Mouse (Mus musculus) embryonic facial prominence, embryonic 14.5 days (tissue): ENCODE measurements at regions not wholly inside any gene's neighbourhood (a gene's known extent, or its start where the extent isn't known, plus 50 kb on each side); places are given as distances from the start of the nearest gene placed in this dataset.

Source experiments
- ATAC-seq: fragments of 200-750 bp; cut with Nextera tagmentation; 2 replicates; pipeline ENCODE4 v1.8.0; 2017; ENCODE audit warnings: low read depth, moderate number of reproducible peaks, moderate TSS enrichment
- DNase-seq: peaks from one replicate; pipeline ENCODE4 v3.0.0-alpha.2; 2015; ENCODE audit warnings: low spot score
- H3K27ac ChIP-seq: fragments of 300-500 bp; sonication (generic); replicated peaks from 2 replicates; pipeline ENCODE4 v1.5.1; 2014; ENCODE audit warnings: low read depth, mild to moderate bottlenecking, low read length, moderate library complexity
- H3K27me3 ChIP-seq: fragments of 300-500 bp; sonication (generic); replicated peaks from 2 replicates; pipeline ENCODE4 v1.6.1; 2014; ENCODE audit warnings: low read length; ENCODE audit not compliant: control insufficient read depth, insufficient read depth
- H3K36me3 ChIP-seq: fragments of 300-500 bp; sonication (generic); 2 replicates; pipeline ENCODE4 v1.6.1; 2014; ENCODE audit warnings: low read length, mixed read lengths; ENCODE audit not compliant: control insufficient read depth, insufficient read depth
- H3K4me1 ChIP-seq: fragments of 300-500 bp; sonication (generic); 2 replicates; pipeline ENCODE4 v1.6.1; 2014; ENCODE audit warnings: antibody characterized with exemption, low read length; ENCODE audit not compliant: control insufficient read depth, insufficient read depth
- H3K4me2 ChIP-seq: fragments of 300-500 bp; sonication (generic); 2 replicates; pipeline ENCODE4 v1.6.1; 2014; ENCODE audit warnings: low read depth, mild to moderate bottlenecking, low read length, moderate library complexity, mixed read lengths
- H3K4me3 ChIP-seq: fragments of 300-500 bp; sonication (generic); 2 replicates; pipeline ENCODE4 v1.5.1; 2014; ENCODE audit warnings: low read depth, mild to moderate bottlenecking, low read length
- H3K9ac ChIP-seq: fragments of 300-500 bp; sonication (generic); 2 replicates; pipeline ENCODE4 v1.6.1; 2014; ENCODE audit warnings: low read depth, mild to moderate bottlenecking, low read length, moderate library complexity, mixed read lengths
- H3K9me3 ChIP-seq: fragments of 300-500 bp; sonication (generic); 2 replicates; pipeline ENCODE4 v1.6.1; 2016; ENCODE audit warnings: low read length; ENCODE audit not compliant: control insufficient read depth
- WGBS: fragments of 180-500 bp; shearing (Covaris S2); extraction: QIAGEN DNeasy Blood & Tissue Kit; methylation state at CpG from one replicate; pipeline ENCODE4 v1.1.7; 2014; 5-methylcytosine and 5-hydroxymethylcytosine counted together

DNA sequence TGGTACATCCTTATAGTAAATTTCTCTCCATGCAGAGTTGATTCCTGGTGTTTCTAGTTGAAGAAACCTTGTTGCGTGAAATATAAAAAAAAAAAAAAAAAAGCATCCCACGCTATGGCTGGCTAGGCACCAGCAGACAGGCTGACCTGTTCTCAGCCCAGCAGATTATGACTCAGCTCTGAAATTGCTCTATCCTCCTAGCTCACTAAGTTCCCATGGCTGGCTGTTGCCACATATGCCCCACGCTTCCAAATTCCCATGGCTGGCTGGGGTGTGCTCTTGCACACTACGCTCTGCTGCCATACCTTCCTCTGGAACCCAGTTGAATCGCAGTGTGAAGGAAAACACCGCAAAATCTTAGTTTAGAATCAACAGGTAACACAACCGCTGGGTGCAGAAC, 270.1 kb downstream of the Mid1ip1 start:
- Histone ChIP-seq H3K27me3 (no peaks in the 10 kb centered on the region; the same call in 1 of the 2 replicates), H3K9ac (no peak overlapping the region), H3K4me2 (no peak overlapping the region), H3K9me3 (no peaks in the 10 kb centered on the region), H3K36me3 (no peaks in the 10 kb centered on the region), H3K4me1 (no peaks in the 10 kb centered on the region), H3K4me3 (no peak overlapping the region), H3K27ac (no peak overlapping the region)
- ATAC-seq (no peak), DNase-seq (no peak)
- WGBS, result 90% methylated on average over 7 of the region's 7 CpGs

DNA sequence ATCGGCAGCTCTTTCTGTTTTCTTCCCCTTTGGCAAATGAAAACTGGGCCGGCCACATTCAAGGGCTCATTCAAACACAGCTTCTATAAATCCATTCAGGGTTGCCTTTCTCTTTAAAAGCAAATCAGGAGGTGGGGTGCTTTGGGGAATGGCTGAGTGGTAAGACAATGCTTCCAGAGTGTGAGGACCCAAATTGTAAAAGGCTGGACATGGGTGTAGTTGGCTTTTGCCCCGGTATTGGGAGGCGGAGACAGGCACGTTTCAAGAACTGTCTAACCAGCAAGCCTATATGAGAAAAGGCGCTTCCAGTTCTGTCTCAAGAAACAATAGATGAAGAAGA, 277.0 kb downstream of the Mid1ip1 start:
- Histone ChIP-seq H3K9ac (no peak overlapping the region), H3K27me3 (no peaks in the 10 kb centered on the region; the same call in 1 of the 2 replicates), H3K4me2 (peak overlapping the region; percentile 58), H3K4me3 (no peak overlapping the region), H3K4me1 (0 out of 2 replicates have a peak, but pooled peaks cover 5% of the 10 kb centered on the region), H3K36me3 (no peaks in the 10 kb centered on the region), H3K27ac (0 out of 2 replicates have a peak overlapping the region, but pooled peaks have one; percentile 0), H3K9me3 (no peaks in the 10 kb centered on the region)
- no peak for ATAC-seq
- WGBS, result 37% methylated on average over 6 of the region's 6 CpGs
- no peak for DNase-seq

DNA sequence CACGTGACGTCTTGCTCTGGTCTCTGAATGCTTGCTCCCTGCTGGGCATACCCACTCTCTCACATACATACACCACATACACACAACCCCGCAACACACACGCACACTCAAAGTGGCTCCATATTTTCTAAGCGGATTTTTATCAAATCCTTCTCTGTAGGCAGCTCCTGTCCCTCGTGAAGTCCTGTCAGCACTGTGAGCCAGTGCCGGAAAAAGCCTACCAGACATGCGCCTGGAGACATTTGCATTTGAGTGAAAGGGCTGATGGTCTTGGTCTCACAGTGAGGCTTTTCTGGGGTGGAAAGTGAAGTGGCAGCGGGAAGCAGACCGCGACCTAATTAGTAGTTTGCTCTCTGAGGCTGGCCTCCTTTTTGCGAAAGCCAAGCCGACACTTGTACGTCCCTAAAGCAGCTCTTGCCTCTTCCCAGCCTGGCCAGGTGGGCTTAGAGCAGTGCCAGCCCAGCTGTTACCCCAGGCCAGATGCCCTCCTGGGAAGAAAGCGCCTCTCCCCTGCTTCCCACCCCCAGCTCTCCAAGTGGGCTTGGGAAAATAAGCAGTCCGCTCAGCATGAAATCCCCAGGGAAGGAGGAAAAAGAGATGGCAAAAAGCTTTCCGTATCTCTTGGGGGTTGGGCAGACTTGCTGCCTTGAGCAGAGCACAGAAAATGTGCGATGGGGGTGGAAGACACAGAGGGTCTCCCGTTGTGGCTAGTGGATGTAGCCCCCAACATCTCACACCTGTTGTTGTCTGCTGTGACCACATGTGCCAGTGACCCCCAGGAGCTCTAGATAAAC, 277.6 kb downstream of the Mid1ip1 start:
- peak; percentile 87 for ATAC-seq
- Histone ChIP-seq H3K4me1 (0 out of 2 replicates have a peak, but pooled peaks cover 5% of the 10 kb centered on the region), H3K9me3 (no peaks in the 10 kb centered on the region), H3K27me3 (no peaks in the 10 kb centered on the region; the same call in 1 of the 2 replicates), H3K36me3 (no peaks in the 10 kb centered on the region), H3K4me3 (peak overlapping the region; percentile 14; the same call in 1 of the 2 replicates), H3K27ac (0 out of 2 replicates have a peak overlapping the region, but pooled peaks have one; percentile 0), H3K9ac (peak overlapping the region; percentile 1; the same call in 1 of the 2 replicates), H3K4me2 (peak overlapping the region; percentile 58)
- WGBS, result 23% methylated on average over 19 of the region's 19 CpGs
- DNase-seq, result peak; percentile 71

DNA sequence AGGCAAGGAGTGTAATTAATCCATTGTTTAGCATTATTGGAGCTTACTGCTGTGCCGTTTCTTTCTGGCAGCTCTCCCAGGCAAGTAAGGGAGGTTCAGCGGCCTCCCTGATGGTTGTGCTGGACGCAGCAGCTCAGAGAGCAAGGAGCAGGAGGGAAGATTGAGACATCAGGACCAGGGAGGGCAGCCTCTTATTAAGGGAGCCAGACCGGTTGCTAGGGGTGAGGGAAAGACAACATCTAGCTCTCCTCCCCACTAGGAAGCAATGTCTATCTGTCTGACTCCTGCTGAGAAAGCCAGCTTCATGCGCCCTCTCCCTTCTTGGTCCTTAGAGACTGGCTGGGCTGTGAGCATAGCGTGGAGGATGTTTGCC, 278.2 kb downstream of the Mid1ip1 start:
- Histone ChIP-seq H3K4me2 (peak overlapping the region; percentile 58), H3K36me3 (no peaks in the 10 kb centered on the region), H3K9me3 (no peaks in the 10 kb centered on the region), H3K27ac (no peak overlapping the region), H3K9ac (0 out of 2 replicates have a peak overlapping the region, but pooled peaks have one; percentile 1), H3K4me3 (peak overlapping the region; percentile 14; the same call in 1 of the 2 replicates), H3K4me1 (0 out of 2 replicates have a peak, but pooled peaks cover 5% of the 10 kb centered on the region), H3K27me3 (no peaks in the 10 kb centered on the region; the same call in 1 of the 2 replicates)
- DNase-seq, result peak; percentile 41
- peak; percentile 42; the same call in 1 of the 2 replicates for ATAC-seq
- WGBS, result 38% methylated on average over 6 of the region's 6 CpGs

DNA sequence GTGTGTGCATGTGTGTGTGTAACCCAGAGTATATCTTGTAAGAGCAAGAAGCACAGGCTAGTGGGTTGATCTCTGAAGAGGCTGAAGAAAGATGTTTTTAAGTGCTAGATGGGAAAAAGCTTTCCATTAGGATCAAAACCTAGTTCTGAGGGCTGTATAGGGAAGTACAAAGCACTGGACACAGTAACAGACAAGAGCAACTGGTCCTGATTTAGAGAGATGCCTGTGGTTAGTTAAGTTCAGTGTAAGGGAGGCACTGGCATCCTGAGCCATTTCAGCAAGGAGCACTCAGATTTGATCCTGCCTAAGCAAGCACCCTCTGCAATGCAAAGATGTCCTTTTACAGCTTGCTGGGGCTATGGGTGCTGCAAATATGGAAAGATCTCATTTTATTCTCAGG, 280.1 kb downstream of the Mid1ip1 start:
- Histone ChIP-seq H3K27me3 (no peaks in the 10 kb centered on the region; the same call in 1 of the 2 replicates), H3K4me1 (0 out of 2 replicates have a peak, but pooled peaks cover 5% of the 10 kb centered on the region), H3K9ac (no peak overlapping the region), H3K27ac (no peak overlapping the region), H3K9me3 (no peaks in the 10 kb centered on the region), H3K4me3 (no peak overlapping the region), H3K4me2 (no peak overlapping the region), H3K36me3 (no peaks in the 10 kb centered on the region)
- ATAC-seq (no peak), DNase-seq (no peak)

DNA sequence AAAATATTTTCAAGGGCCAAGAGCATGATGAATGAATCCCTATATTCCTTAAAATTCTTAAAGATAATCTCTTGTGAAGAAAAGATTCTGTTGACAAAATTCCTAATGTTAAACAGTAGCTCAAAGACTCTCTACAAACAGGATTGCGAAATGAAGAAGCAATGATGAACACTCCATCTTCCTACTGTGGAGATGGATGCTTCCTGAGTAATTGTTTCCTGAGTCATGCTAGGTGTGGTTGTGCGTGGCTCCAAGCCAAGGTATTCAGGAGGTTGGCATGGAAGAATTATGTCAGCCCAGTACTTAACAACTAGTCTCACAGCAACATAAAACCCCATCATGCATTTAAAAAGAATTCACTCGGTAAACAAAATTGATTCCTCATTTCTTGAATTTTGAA, 286.4 kb downstream of the Mid1ip1 start:
- H3K4me3 ChIP-seq, result no peak overlapping the region
- no peaks in the 10 kb centered on the region for H3K27me3 ChIP-seq
- H3K4me2 ChIP-seq, result no peak overlapping the region
- no peaks in the 10 kb centered on the region for H3K36me3 ChIP-seq
- H3K9ac ChIP-seq, result no peak overlapping the region
- no peaks in the 10 kb centered on the region for H3K4me1 ChIP-seq
- ATAC-seq, result no peak
- no peak overlapping the region for H3K27ac ChIP-seq
- no peaks in the 10 kb centered on the region for H3K9me3 ChIP-seq
- WGBS, result 72% methylated on average over 3 of the region's 3 CpGs
- no peak for DNase-seq

DNA sequence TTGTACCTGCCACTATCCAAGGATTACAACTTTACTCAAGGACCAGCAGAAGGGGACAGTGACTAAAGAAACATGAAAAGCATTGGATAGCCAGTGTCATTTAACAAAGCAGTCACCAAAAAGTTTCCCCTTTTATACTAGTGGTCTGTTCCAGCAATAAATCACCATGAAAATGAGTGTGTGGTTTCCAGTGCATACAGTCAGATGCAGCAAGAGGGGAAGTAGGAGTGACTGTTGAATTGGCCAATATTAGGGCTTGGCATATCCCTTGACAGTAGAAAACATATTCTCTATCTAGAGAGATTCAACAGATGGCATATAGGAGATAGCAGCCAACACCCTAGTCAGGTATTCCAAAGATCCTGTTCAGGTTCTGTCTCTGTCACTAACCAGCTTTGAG, 259.8 kb upstream of the H2al1a start:
- Histone ChIP-seq H3K4me3 (no peak overlapping the region), H3K27ac (no peak overlapping the region), H3K4me2 (no peak overlapping the region), H3K36me3 (no peaks in the 10 kb centered on the region), H3K27me3 (no peaks in the 10 kb centered on the region), H3K4me1 (no peaks in the 10 kb centered on the region), H3K9ac (no peak overlapping the region), H3K9me3 (no peaks in the 10 kb centered on the region)
- DNase-seq, result no peak
- ATAC-seq, result no peak

DNA sequence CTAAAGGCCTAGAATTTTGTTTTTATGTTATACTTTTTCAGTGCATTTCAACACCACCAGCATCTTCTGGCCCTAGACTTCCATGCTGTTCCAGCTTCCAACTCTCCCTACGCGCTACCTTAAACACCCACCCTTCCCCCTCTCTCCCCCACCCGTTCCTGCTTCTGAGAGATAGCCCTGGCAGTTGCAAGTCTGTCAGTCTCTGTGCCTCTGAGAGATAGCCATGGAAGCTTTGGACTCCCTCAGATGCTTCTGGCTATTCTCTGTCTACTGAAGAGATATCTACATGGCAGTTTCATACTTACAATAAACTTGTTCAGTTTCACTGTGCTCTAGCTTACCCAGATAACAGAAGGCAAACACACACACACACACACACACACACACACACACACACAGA, 252.3 kb upstream of the H2al1a start:
- H3K36me3 ChIP-seq, result no peaks in the 10 kb centered on the region
- no peaks in the 10 kb centered on the region for H3K27me3 ChIP-seq
- no peak overlapping the region for H3K9ac ChIP-seq
- WGBS, result 93% methylated on average over 3 of the region's 3 CpGs
- H3K4me3 ChIP-seq, result no peak overlapping the region
- DNase-seq (no peak), ATAC-seq (no peak)
- H3K4me1 ChIP-seq, result no peaks in the 10 kb centered on the region
- no peak overlapping the region for H3K27ac ChIP-seq
- no peaks in the 10 kb centered on the region for H3K9me3 ChIP-seq
- H3K4me2 ChIP-seq, result no peak overlapping the region

DNA sequence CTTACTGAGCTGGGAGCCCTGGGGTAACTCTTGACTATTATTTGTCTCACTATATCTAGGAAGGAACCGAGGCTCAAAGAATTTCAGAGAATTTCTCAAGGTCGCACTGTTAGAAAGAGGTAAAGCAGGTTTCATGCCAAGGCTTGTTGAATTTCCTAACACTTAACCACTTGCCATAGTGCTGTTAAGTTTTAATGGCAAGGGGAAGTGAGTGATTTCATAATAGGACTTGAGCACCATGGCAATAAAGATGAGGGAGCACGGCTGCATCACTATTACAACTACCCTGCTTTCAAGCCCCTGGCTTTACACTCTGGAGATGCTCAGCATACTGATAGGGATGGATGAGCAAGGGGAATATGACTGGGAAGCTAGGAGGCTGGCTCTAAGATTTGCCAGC, 216.9 kb upstream of the H2al1a start:
- Histone ChIP-seq H3K4me2 (no peak overlapping the region), H3K9me3 (no peaks in the 10 kb centered on the region), H3K27me3 (peaks cover 8% of the 10 kb centered on the region), H3K9ac (no peak overlapping the region), H3K36me3 (no peaks in the 10 kb centered on the region), H3K27ac (no peak overlapping the region), H3K4me3 (no peak overlapping the region), H3K4me1 (no peaks in the 10 kb centered on the region)
- ATAC-seq (no peak), DNase-seq (no peak)
- WGBS, result 67% methylated on average over 3 of the region's 3 CpGs
